Mouse (Mus musculus) midbrain, embryonic 10.5 days (tissue): ENCODE results near the gene Pcbp3. TPM values are rescaled to one million over a fixed set of nuclear protein-coding genes. Genes with fewer than 3 reads are reported as not detected.

ENCODE experiments used
- DNase-seq: peaks from one replicate; pipeline ENCODE4 v3.0.0-alpha.2; 2017; ENCODE audit warnings: low spot score
- H3K27ac ChIP-seq: fragments of 300-500 bp; sonication (generic); replicated peaks from 2 replicates; pipeline ENCODE4 v1.5.1; 2016; ENCODE audit warnings: mild to moderate bottlenecking
- H3K27me3 ChIP-seq: fragments of 300-500 bp; sonication (generic); 2 replicates; pipeline ENCODE4 v1.6.1; 2016; ENCODE audit warnings: low read depth, mild to moderate bottlenecking; ENCODE audit not compliant: poor library complexity, severe bottlenecking
- H3K36me3 ChIP-seq: fragments of 300-500 bp; sonication (generic); 2 replicates; pipeline ENCODE4 v1.6.1; 2016; ENCODE audit warnings: mild to moderate bottlenecking, moderate library complexity
- H3K4me1 ChIP-seq: fragments of 300-500 bp; sonication (generic); 2 replicates; pipeline ENCODE4 v1.6.1; 2016
- H3K4me3 ChIP-seq: fragments of 300-500 bp; sonication (generic); 2 replicates; pipeline ENCODE4 v1.5.1; 2016; ENCODE audit warnings: mild to moderate bottlenecking, moderate library complexity
- H3K9me3 ChIP-seq: fragments of 300-500 bp; sonication (generic); replicated peaks from 2 replicates; pipeline ENCODE4 v1.6.1; 2016; ENCODE audit warnings: mild to moderate bottlenecking
- WGBS: fragments of 180-500 bp; shearing (Covaris S2); methylation state at CpG from one replicate; pipeline ENCODE4 v1.1.7; 2016; 5-methylcytosine and 5-hydroxymethylcytosine counted together
- polyA plus RNA-seq: library from polyadenylated mRNA; unstranded; fragments of >200 nt; fragmentation: Nextera tagmentation; extraction: Ambion mirVana; gene quantifications from 2 replicates; pipeline ENCODE4 v1.2.1, GENCODE M21; 2016

Pcbp3 gene
- polyA plus RNA-seq, 1 experiment from 2014 or later, result 83.1 TPM

- H3K27ac ChIP-seq, result no peak overlapping the region
- H3K27me3 ChIP-seq, result no peaks in the 10 kb centered on the region
- peaks cover 8% of the 10 kb centered on the region for H3K4me1 ChIP-seq
- no peaks in the 10 kb centered on the region for H3K9me3 ChIP-seq
- WGBS, result 90% methylated on average over 2 of the region's 2 CpGs
- DNase-seq, result no peak
- no peak overlapping the region for H3K4me3 ChIP-seq
- 0 out of 2 replicates have a peak, but pooled peaks cover 7% of the 10 kb centered on the region for H3K36me3 ChIP-seq
Observed at GRCm38 (mm10) chr10:76831915-76832314, 129.8 kb downstream of the Pcbp3 start.

DNA sequence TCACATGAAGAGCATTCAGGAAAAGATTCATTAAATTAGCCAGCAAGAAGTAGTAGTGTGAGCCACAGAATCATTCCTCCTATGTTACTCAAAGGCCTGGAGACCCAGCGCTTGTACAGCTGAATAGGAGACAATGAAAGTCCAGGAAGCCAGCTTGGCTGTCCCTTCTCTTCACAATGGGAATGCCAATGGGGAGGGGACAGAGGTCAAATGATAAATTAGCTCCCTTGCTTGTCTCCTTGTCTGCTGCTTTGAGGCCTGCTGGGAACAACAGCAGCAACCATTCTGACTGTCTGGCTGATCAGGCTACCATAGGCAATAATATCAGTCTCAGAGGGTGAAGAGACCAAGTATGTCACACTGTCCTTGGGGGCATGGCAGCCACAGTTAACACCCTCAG is 130.5 kb downstream of the Pcbp3 start:
- H3K4me3 ChIP-seq, result no peak overlapping the region
- H3K27me3 ChIP-seq, result no peaks in the 10 kb centered on the region
- DNase-seq, result no peak
- H3K9me3 ChIP-seq, result no peaks in the 10 kb centered on the region
- 43% methylated on average over 1 of the region's 1 CpGs for WGBS
- no peak overlapping the region for H3K27ac ChIP-seq
- 0 out of 2 replicates have a peak, but pooled peaks cover 7% of the 10 kb centered on the region for H3K36me3 ChIP-seq
- peaks cover 8% of the 10 kb centered on the region for H3K4me1 ChIP-seq

- Histone ChIP-seq H3K4me3 (no peak overlapping the region), H3K27ac (no peak overlapping the region), H3K9me3 (no peaks in the 10 kb centered on the region), H3K4me1 (peaks cover 8% of the 10 kb centered on the region), H3K36me3 (0 out of 2 replicates have a peak, but pooled peaks cover 9% of the 10 kb centered on the region), H3K27me3 (no peaks in the 10 kb centered on the region)
- 94% methylated on average over 4 of the region's 4 CpGs for WGBS
- no peak for DNase-seq
Observed at GRCm38 (mm10) chr10:76828936-76829335, 132.8 kb downstream of the Pcbp3 start.

GRCm38 (mm10) chr10:76822698-76823097 is 139.0 kb downstream of the Pcbp3 start:
- Histone ChIP-seq H3K27ac (no peak overlapping the region), H3K4me1 (peaks cover 18% of the 10 kb centered on the region), H3K36me3 (0 out of 2 replicates have a peak, but pooled peaks cover 2% of the 10 kb centered on the region), H3K9me3 (no peaks in the 10 kb centered on the region), H3K27me3 (no peaks in the 10 kb centered on the region), H3K4me3 (no peak overlapping the region)
- DNase-seq, result no peak
- WGBS, result 87% methylated on average over 8 of the region's 8 CpGs

GRCm38 (mm10) chr10:76819321-76819720 is 142.4 kb downstream of the Pcbp3 start:
- H3K9me3 ChIP-seq, result no peaks in the 10 kb centered on the region
- no peaks in the 10 kb centered on the region for H3K36me3 ChIP-seq
- no peak overlapping the region for H3K4me3 ChIP-seq
- 57% methylated on average over 2 of the region's 2 CpGs for WGBS
- H3K4me1 ChIP-seq, result peaks cover 44% of the 10 kb centered on the region
- H3K27ac ChIP-seq, result peak overlapping the region; percentile 42; the same call in 1 of the 2 replicates
- no peaks in the 10 kb centered on the region for H3K27me3 ChIP-seq
- no peak for DNase-seq

- no peaks in the 10 kb centered on the region for H3K9me3 ChIP-seq
- 90% methylated on average over 2 of the region's 2 CpGs for WGBS
- no peak for DNase-seq
- H3K36me3 ChIP-seq, result no peaks in the 10 kb centered on the region
- H3K4me1 ChIP-seq, result peaks cover 44% of the 10 kb centered on the region
- no peak overlapping the region for H3K4me3 ChIP-seq
- H3K27ac ChIP-seq, result no peak overlapping the region
- no peaks in the 10 kb centered on the region for H3K27me3 ChIP-seq
Observed at GRCm38 (mm10) chr10:76818337-76818736, 143.3 kb downstream of the Pcbp3 start.

GRCm38 (mm10) chr10:76816930-76817329 is 144.8 kb downstream of the Pcbp3 start:
- Histone ChIP-seq H3K4me3 (no peak overlapping the region), H3K36me3 (no peaks in the 10 kb centered on the region), H3K9me3 (no peaks in the 10 kb centered on the region), H3K4me1 (peaks cover 37% of the 10 kb centered on the region), H3K27me3 (no peaks in the 10 kb centered on the region), H3K27ac (no peak overlapping the region)
- DNase-seq, result no peak
- 77% methylated on average over 1 of the region's 1 CpGs for WGBS

DNA sequence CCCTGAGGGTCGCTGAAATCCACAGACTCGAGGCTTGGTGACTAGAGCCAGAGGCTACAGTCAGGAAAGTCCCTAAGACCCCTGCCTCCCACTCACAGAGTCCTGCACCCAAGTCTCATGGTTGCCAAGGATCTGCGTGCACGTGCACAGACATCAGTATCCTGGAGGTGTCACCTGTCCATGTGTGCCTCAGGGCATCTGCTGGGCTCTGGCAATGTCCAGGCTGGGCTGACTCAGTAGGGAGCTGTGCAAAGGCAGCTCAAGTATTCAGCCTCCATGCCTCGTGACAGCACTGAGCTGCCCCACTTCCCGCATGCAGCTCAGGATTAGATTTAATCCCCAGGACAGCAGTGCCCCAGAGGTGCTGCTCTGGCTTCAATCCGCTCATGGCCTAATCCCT is 145.3 kb downstream of the Pcbp3 start:
- peak; percentile 43 for DNase-seq
- 27% methylated on average over 7 of the region's 7 CpGs for WGBS
- Histone ChIP-seq H3K4me1 (peaks cover 39% of the 10 kb centered on the region), H3K4me3 (no peak overlapping the region), H3K9me3 (no peaks in the 10 kb centered on the region), H3K27ac (peak overlapping the region; percentile 53), H3K27me3 (peaks cover 4% of the 10 kb centered on the region; the same call in 1 of the 2 replicates), H3K36me3 (no peaks in the 10 kb centered on the region)

GRCm38 (mm10) chr10:76815481-76815880 is 146.2 kb downstream of the Pcbp3 start:
- Histone ChIP-seq H3K27me3 (peaks cover 7% of the 10 kb centered on the region; the same call in 1 of the 2 replicates), H3K4me1 (peaks cover 49% of the 10 kb centered on the region), H3K36me3 (no peaks in the 10 kb centered on the region), H3K27ac (peak overlapping the region; percentile 61; the same call in 1 of the 2 replicates), H3K9me3 (no peaks in the 10 kb centered on the region), H3K4me3 (no peak overlapping the region)
- 51% methylated on average over 4 of the region's 4 CpGs for WGBS
- peak; percentile 23 for DNase-seq

- no peak for DNase-seq
- Histone ChIP-seq H3K9me3 (no peaks in the 10 kb centered on the region), H3K4me3 (no peak overlapping the region), H3K27ac (peak overlapping the region; percentile 61; the same call in 1 of the 2 replicates), H3K27me3 (peaks cover 7% of the 10 kb centered on the region; the same call in 1 of the 2 replicates), H3K36me3 (no peaks in the 10 kb centered on the region), H3K4me1 (peaks cover 55% of the 10 kb centered on the region)
- WGBS, result 92% methylated on average over 8 of the region's 8 CpGs
Observed at GRCm38 (mm10) chr10:76814811-76815210, 146.9 kb downstream of the Pcbp3 start.

GRCm38 (mm10) chr10:76809916-76810660 is 151.6 kb downstream of the Pcbp3 start:
- H3K27ac ChIP-seq, result peak overlapping the region; percentile 76
- H3K27me3 ChIP-seq, result peaks cover 7% of the 10 kb centered on the region; the same call in 1 of the 2 replicates
- H3K4me1 ChIP-seq, result peaks cover 44% of the 10 kb centered on the region
- no peaks in the 10 kb centered on the region for H3K9me3 ChIP-seq
- no peak overlapping the region for H3K4me3 ChIP-seq
- DNase-seq, result peak; percentile 65
- 35% methylated on average over 7 of the region's 7 CpGs for WGBS
- no peaks in the 10 kb centered on the region for H3K36me3 ChIP-seq

GRCm38 (mm10) chr10:76809439-76809838 is 152.2 kb downstream of the Pcbp3 start:
- Histone ChIP-seq H3K4me1 (peaks cover 39% of the 10 kb centered on the region), H3K4me3 (no peak overlapping the region), H3K27me3 (peaks cover 7% of the 10 kb centered on the region; the same call in 1 of the 2 replicates), H3K36me3 (no peaks in the 10 kb centered on the region), H3K27ac (peak overlapping the region; percentile 76), H3K9me3 (no peaks in the 10 kb centered on the region)
- 74% methylated on average over 11 of the region's 11 CpGs for WGBS
- no peak for DNase-seq
